Mouse (Mus musculus) embryonic facial prominence, embryonic 15.5 days (tissue): ENCODE measurements around the gene Sipa1l2. TPM values are rescaled to one million over a fixed set of nuclear protein-coding genes. Genes with fewer than 3 reads are reported as not detected.

Source experiments
- ATAC-seq: fragments of 200-750 bp; cut with Nextera tagmentation; 2 replicates; pipeline ENCODE4 v1.8.0; 2017; ENCODE audit warnings: low read depth, moderate TSS enrichment; ENCODE audit not compliant: insufficient number of reproducible peaks, low FRiP score, low TSS enrichment
- H3K27ac ChIP-seq: fragments of 300-500 bp; sonication (generic); replicated peaks from 2 replicates; pipeline ENCODE4 v1.5.1; 2015; ENCODE audit warnings: mild to moderate bottlenecking, inconsistent platforms
- H3K27me3 ChIP-seq: fragments of 300-500 bp; sonication (generic); 2 replicates; pipeline ENCODE4 v1.6.1; 2015; ENCODE audit warnings: inconsistent platforms
- H3K36me3 ChIP-seq: fragments of 300-500 bp; sonication (generic); 2 replicates; pipeline ENCODE4 v1.6.1; 2015; ENCODE audit warnings: mild to moderate bottlenecking, inconsistent platforms
- H3K4me1 ChIP-seq: fragments of 300-500 bp; sonication (generic); 2 replicates; pipeline ENCODE4 v1.6.1; 2015; ENCODE audit warnings: inconsistent platforms
- H3K4me2 ChIP-seq: fragments of 300-500 bp; sonication (generic); replicated peaks from 2 replicates; pipeline ENCODE4 v1.6.1; 2015; ENCODE audit warnings: mild to moderate bottlenecking, inconsistent platforms
- H3K4me3 ChIP-seq: fragments of 300-500 bp; sonication (generic); replicated peaks from 2 replicates; pipeline ENCODE4 v1.5.1; 2015; ENCODE audit warnings: mild to moderate bottlenecking, inconsistent platforms
- H3K9ac ChIP-seq: fragments of 300-500 bp; sonication (generic); 2 replicates; pipeline ENCODE4 v1.6.1; 2015; ENCODE audit warnings: inconsistent platforms
- H3K9me3 ChIP-seq: fragments of 300-500 bp; sonication (generic); replicated peaks from 2 replicates; pipeline ENCODE4 v1.6.1; 2016; ENCODE audit warnings: inconsistent platforms
- WGBS: fragments of 180-500 bp; shearing (Covaris S2); methylation state at CpG from one replicate; pipeline ENCODE4 v1.1.7; 2015; 5-methylcytosine and 5-hydroxymethylcytosine counted together
- polyA plus RNA-seq: library from polyadenylated mRNA; unstranded; fragments of >200 nt; fragmentation: Nextera tagmentation; extraction: Ambion mirVana; gene quantifications from 2 replicates; pipeline ENCODE4 v1.2.1, GENCODE M21; 2015

Gene Sipa1l2
- polyA plus RNA-seq, 1 experiment from 2014 or later: 12.6 TPM

DNA sequence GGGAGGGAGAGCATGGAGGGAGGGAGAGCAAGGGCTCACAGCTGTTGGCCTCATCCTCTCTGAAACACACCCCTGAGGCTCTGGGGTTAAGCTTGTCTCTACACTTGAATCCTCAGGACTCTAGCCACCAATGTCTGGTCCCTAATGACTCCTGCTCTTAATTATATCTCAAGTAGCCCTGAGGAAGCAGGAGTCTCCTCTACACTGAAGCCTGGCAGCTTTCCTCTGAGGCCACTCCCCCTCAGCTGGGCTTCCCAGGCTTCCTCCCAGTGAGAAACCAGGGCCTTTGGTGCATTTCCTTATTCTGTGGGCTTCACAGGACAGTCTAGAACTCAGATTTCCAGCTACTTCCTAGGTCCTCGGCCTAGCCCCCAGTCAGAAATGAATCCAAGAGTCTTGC lies 80.9 kb downstream of the Sipa1l2 start:
- no peak overlapping the region for H3K27ac ChIP-seq
- no peak overlapping the region for H3K4me3 ChIP-seq
- no peak for ATAC-seq
- H3K9ac ChIP-seq: no peak overlapping the region
- H3K4me1 ChIP-seq: peaks cover 20% of the 10 kb centered on the region
- no peaks in the 10 kb centered on the region for H3K9me3 ChIP-seq
- no peak overlapping the region for H3K4me2 ChIP-seq
- 31% methylated on average over 1 of the region's 1 CpGs for WGBS
- H3K27me3 ChIP-seq: no peaks in the 10 kb centered on the region
- peaks cover 14% of the 10 kb centered on the region for H3K36me3 ChIP-seq

DNA sequence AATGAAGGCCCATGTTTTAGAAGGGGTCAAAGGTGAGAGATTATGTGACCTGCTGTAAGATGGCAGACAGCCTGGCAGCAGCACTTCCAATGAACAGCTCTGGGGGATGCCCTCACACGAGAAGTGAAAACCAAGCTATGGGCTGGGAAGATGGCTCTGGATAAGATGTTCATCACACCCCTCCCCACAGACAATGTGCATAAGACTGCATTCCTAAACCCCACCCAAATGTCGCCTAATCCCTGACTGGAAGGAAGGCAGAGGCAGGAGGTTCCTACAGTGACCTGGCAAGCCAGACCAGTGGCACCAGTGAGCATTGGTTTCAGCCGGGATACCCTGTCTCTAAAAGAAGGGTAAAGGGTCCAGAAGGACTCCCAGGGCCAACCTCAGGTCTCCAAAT lies 83.9 kb downstream of the Sipa1l2 start:
- WGBS: 84% methylated on average over 3 of the region's 3 CpGs
- ATAC-seq: no peak
- no peaks in the 10 kb centered on the region for H3K9me3 ChIP-seq
- no peak overlapping the region for H3K9ac ChIP-seq
- peaks cover 15% of the 10 kb centered on the region for H3K36me3 ChIP-seq
- H3K4me1 ChIP-seq: peaks cover 27% of the 10 kb centered on the region
- H3K27me3 ChIP-seq: no peaks in the 10 kb centered on the region
- H3K4me2 ChIP-seq: no peak overlapping the region
- H3K4me3 ChIP-seq: no peak overlapping the region
- H3K27ac ChIP-seq: no peak overlapping the region

DNA sequence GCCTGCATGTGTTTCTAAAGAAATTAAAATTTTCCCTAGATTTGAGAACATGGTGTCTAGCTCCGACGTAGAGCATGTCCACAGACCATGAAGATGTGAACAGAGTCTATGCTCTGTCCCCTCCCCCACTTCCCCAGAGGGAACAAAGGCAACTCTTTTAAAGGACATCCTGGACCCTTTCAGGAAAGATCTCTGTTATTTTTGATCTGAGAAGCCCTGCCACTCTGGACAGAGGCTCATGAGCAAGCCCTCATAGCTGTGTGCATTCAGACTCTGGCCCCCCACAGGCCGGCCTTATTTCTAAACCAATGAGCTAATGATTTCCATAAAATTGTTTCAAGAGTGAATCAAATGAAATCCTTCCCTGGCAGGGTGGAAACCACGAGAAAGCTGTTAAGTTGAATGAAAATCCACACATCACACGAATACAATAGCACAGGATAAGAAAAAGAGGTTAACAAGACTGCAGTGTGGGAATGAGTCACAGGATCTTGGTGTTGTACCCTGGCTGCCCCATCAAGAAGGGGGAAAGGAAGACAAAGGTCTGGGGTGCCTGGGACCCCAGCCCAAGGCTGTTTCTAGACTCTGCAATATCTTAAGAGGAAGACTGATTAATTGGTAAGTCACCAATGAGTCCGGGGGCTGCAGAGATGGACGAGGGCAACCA lies 84.9 kb downstream of the Sipa1l2 start:
- H3K27ac ChIP-seq: no peak overlapping the region
- H3K9ac ChIP-seq: no peak overlapping the region
- WGBS: 47% methylated on average over 7 of the region's 7 CpGs
- ATAC-seq: no peak
- no peaks in the 10 kb centered on the region for H3K27me3 ChIP-seq
- peaks cover 27% of the 10 kb centered on the region for H3K4me1 ChIP-seq
- no peaks in the 10 kb centered on the region for H3K9me3 ChIP-seq
- no peak overlapping the region for H3K4me3 ChIP-seq
- H3K36me3 ChIP-seq: peaks cover 23% of the 10 kb centered on the region
- no peak overlapping the region for H3K4me2 ChIP-seq

DNA sequence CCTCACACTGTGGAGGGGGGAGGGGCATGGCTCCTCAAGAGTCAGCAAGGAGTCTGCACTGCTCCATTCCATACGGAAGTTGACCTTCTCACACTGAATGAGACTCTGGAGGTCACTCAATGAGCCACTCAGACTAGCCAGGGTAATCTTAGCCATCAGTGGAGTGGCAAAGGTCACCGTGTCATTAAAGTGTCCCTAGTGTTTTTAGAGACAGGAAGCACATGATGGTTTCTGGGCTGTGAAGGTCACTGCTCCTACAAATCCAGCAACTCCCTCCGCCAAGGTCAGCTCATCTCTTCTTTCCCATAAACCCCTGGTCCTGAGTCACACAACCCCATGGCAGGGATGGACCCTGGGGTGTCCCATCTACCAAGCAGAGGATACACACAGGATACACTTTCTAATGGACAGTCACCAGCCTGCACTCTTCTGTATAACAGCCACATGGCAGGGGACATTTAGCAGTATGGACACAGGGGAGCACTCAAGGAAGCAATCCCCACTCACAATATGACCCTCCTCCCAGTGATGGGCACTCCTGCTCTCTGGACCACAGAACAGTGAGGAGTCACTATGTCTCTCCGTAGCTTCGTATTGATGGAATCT lies 87.0 kb downstream of the Sipa1l2 start:
- no peak for ATAC-seq
- 74% methylated on average over 5 of the region's 5 CpGs for WGBS
- Histone ChIP-seq H3K27me3 (no peaks in the 10 kb centered on the region), H3K4me2 (no peak overlapping the region), H3K36me3 (peaks cover 28% of the 10 kb centered on the region), H3K9ac (no peak overlapping the region), H3K27ac (no peak overlapping the region), H3K9me3 (no peaks in the 10 kb centered on the region), H3K4me1 (peaks cover 22% of the 10 kb centered on the region), H3K4me3 (no peak overlapping the region)

DNA sequence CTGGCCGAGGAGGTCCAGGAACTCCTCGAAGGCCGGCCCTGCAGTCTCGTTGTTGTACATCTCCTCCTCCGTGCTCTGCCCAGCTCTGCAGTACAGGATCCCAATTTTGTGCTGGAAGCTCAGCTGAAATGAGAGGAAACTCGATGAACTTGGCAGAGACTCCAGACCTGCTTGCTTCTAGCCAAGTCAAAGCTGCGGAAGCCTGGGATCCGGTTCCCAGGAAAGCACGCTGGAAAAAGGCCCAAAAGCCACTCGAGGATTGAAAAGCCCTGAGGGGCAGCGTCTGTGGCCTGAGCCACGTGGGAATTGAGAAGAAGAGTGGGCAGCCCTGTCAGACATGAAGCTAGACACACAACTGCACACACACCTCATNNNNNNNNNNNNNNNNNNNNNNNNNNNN lies 94.7 kb downstream of the Sipa1l2 start:
- no peak for ATAC-seq
- Histone ChIP-seq H3K36me3 (peaks cover 12% of the 10 kb centered on the region; the same call in 1 of the 2 replicates), H3K9ac (no peak overlapping the region), H3K27ac (peak overlapping the region; percentile 63), H3K4me2 (no peak overlapping the region), H3K9me3 (no peaks in the 10 kb centered on the region), H3K4me3 (no peak overlapping the region), H3K4me1 (peaks cover 29% of the 10 kb centered on the region), H3K27me3 (no peaks in the 10 kb centered on the region)
- 48% methylated on average over 12 of the region's 12 CpGs for WGBS

DNA sequence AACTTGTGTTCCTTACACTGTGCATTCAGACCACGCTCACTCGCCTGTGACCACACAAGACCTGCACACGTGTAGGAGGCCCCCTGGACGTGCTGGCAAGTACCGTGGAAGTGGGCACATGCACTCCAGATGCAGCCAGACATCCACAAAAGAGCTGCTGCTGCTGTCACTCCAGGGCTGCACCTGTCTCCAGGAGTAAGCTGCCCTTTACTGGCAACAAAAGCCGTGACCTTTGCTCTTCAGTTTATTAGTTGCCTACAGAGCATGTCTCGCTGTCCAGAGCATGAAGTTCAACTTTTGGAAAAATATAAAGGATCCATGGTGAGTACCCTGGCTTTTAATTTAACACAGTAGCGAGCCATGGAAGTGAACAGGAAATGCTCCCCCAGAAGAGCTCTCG lies 98.2 kb downstream of the Sipa1l2 start:
- peaks cover 29% of the 10 kb centered on the region for H3K4me1 ChIP-seq
- no peaks in the 10 kb centered on the region for H3K9me3 ChIP-seq
- peaks cover 22% of the 10 kb centered on the region for H3K36me3 ChIP-seq
- H3K4me3 ChIP-seq: no peak overlapping the region
- no peak overlapping the region for H3K4me2 ChIP-seq
- no peaks in the 10 kb centered on the region for H3K27me3 ChIP-seq
- WGBS: 70% methylated on average over 9 of the region's 9 CpGs
- no peak for ATAC-seq
- H3K27ac ChIP-seq: no peak overlapping the region
- H3K9ac ChIP-seq: no peak overlapping the region

DNA sequence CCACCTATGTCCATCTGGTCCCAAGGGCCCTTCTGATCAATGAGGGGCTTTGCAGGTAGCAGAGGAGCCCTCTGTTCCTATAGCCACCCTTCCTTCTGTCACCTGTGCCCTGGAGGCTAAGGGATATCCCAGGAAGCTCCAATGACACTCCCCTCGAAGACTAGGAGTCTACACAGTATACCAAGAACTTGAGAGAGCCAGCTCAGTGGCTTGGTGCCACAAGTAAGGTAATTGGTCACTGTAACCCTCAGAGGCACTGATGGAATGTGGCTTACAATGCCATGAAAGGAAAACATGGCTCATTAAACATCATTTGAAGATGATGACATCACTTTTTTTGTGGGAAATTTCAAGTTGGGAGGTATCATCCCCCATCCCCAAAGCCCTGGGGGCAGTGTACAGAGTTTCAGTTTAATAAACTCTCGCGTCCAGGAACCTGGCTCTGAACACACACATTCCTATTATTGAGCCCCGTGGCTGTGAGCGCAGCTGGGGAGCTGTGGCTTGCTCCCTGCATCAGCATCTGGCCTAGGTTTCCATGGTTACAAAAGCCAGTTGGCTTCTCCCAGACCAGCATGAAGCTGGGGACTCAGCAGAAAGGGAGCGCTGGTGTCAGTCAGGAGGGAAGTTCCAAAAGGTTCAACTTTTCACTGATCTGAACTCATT lies 104.3 kb downstream of the Sipa1l2 start:
- Histone ChIP-seq H3K9me3 (no peaks in the 10 kb centered on the region), H3K4me3 (no peak overlapping the region), H3K36me3 (peaks cover 22% of the 10 kb centered on the region), H3K4me1 (peaks cover 22% of the 10 kb centered on the region; the same call in 1 of the 2 replicates), H3K4me2 (no peak overlapping the region), H3K27ac (no peak overlapping the region), H3K27me3 (no peaks in the 10 kb centered on the region), H3K9ac (no peak overlapping the region)
- WGBS: 17% methylated on average over 6 of the region's 6 CpGs
- ATAC-seq: no peak

DNA sequence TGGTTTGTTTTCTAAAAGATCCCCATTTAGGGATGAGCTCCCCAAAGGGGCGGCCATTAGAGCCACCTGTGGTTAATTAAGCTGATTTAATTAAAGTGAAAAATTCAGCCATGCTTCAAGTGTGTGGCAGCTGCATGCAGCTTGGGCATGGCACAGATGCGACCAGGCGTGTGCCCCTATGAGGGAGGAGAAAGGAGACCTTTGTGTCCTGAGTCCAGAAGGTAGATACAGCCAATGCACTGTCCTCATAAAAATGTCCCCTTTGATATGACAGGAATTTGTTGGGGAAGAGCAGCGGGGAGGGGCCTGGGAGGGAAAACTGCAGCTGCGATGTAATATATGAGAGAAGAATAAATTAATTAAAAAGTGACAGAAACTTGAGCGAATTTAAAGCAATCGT lies 106.7 kb downstream of the Sipa1l2 start:
- no peak for ATAC-seq

DNA sequence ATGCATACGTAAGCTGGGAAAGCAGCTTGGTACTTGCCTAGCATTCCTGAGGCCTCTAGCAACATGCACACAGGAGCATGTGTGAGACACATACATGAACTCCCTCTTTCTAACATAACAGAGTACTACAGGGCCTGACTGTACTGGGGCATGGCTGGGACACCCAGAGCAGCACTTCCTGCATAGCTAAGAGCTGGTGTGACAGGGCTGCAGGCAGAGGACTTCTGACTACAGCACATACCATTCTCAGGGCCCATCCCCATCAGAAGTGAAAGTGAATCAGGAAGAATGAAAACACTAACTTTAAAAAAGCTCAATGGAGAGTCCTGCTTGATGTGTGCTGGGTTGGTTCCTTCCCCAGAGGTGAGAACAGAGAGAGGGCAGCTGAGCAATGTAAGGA lies 108.1 kb downstream of the Sipa1l2 start:
- H3K9me3 ChIP-seq: no peaks in the 10 kb centered on the region
- no peak overlapping the region for H3K4me3 ChIP-seq
- no peak overlapping the region for H3K4me2 ChIP-seq
- WGBS: 69% methylated on average over 1 of the region's 1 CpGs
- no peak for ATAC-seq
- peaks cover 10% of the 10 kb centered on the region; the same call in 1 of the 2 replicates for H3K36me3 ChIP-seq
- peaks cover 22% of the 10 kb centered on the region; the same call in 1 of the 2 replicates for H3K4me1 ChIP-seq
- H3K9ac ChIP-seq: no peak overlapping the region
- H3K27ac ChIP-seq: no peak overlapping the region
- H3K27me3 ChIP-seq: no peaks in the 10 kb centered on the region

More for the DNA sequence above, 106.7 kb downstream of the Sipa1l2 start:
- Histone ChIP-seq H3K36me3 (peaks cover 14% of the 10 kb centered on the region), H3K4me1 (peaks cover 22% of the 10 kb centered on the region; the same call in 1 of the 2 replicates), H3K9me3 (no peaks in the 10 kb centered on the region), H3K4me3 (no peak overlapping the region), H3K27ac (no peak overlapping the region), H3K27me3 (no peaks in the 10 kb centered on the region), H3K4me2 (no peak overlapping the region), H3K9ac (no peak overlapping the region)
- WGBS: 65% methylated on average over 7 of the region's 7 CpGs

DNA sequence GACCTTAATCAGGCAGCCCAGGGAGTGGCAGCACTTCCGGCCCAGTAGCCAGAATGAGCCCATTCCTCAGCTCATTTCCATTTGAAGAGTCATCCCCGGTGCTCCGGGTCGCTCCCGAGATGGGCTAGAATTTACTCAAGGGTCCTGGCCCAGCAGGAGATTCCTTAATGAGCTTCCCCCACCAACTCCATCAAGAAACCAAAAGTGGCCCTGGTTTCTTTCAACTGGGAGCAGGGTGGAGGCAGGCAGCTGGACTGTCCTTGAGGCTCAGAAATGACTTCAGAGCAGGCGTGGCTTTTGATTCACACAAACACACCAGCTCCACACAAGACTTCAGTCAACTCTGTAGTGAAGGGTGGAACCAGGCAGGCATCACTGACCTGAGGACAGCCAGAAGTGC lies 109.0 kb downstream of the Sipa1l2 start:
- Histone ChIP-seq H3K27ac (no peak overlapping the region), H3K9ac (no peak overlapping the region), H3K27me3 (no peaks in the 10 kb centered on the region), H3K36me3 (peaks cover 5% of the 10 kb centered on the region; the same call in 1 of the 2 replicates), H3K4me1 (peaks cover 20% of the 10 kb centered on the region; the same call in 1 of the 2 replicates), H3K4me2 (no peak overlapping the region), H3K9me3 (no peaks in the 10 kb centered on the region), H3K4me3 (no peak overlapping the region)
- no peak for ATAC-seq
- 50% methylated on average over 6 of the region's 6 CpGs for WGBS

DNA sequence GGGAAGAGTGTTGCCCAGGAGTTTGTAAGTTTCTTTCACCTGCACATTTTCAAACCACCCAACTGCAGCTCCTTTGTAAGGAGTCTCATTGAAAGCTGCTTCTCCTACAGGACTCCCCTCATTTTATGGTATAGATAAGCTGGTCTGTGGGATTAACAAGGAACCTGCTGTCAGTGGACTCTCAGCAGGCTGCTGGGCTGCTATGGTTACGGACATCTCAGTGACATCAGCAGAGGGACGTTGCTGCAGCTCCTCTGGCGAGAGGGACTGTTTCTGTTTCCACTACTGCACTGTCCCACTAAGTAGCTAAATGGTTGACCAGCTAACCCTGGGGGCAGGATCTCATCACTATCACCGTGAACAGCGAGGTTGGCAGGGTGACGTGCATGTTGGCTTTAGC lies 120.6 kb downstream of the Sipa1l2 start:
- Histone ChIP-seq H3K9me3 (no peaks in the 10 kb centered on the region), H3K27ac (no peak overlapping the region), H3K4me1 (no peaks in the 10 kb centered on the region), H3K4me3 (no peak overlapping the region), H3K27me3 (no peaks in the 10 kb centered on the region), H3K9ac (no peak overlapping the region), H3K36me3 (peaks cover 35% of the 10 kb centered on the region), H3K4me2 (no peak overlapping the region)
- WGBS: 58% methylated on average over 6 of the region's 6 CpGs
- ATAC-seq: no peak
